ENCODE assay signal across 8 mouse cellular contexts in the genomic region with DNA sequence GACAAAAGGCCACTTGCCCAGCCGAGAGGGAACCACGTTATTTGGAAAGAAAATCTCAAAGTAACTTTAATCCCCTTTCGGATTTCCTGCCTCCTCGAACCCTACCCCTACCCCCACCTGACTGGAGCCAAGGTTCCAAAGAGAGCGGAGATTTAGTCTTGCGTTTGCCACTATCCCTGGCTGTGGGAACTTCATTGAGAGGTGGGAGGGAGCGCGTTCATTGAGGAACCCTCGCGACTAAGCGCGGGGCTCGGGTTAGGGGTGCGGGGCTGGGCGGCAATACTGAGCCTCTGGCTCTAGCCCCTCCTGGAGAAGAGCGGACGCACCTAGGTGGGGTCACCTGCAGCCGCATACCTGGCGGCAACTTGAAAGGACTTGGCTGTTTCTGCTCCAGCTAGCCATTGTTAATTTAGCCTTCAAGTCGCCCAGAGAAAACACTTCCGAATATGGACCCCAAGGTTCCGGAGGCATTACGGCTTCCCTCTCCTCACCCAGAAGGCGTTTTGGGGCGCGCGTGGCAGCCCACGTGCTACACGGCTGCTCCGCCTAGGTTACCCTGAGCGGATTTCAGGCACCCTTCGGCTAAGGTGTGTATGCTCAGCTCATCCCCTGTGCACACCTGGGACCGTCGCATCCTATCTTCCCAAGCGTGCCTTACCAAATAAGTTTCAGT. TPM values are rescaled to one million over a fixed set of nuclear protein-coding genes. Genes with fewer than 3 reads are reported as not detected.
DNase-seq lines count a peak whose midpoint lies in the region; ATAC-seq lines count a peak whose summit lies in the region.

No protein-coding gene starts in this region.

- H3K9ac ChIP-seq in kidney, embryonic 15.5 days = peak overlapping the region; percentile 52

- H3K27ac ChIP-seq in heart, embryonic 10.5 days = peak overlapping the region; percentile 95
- H3K27ac ChIP-seq in kidney, embryonic 15.5 days = peak overlapping the region; percentile 97
- peak overlapping the region; percentile 98 for H3K27ac ChIP-seq in midbrain, embryonic 10.5 days (replicated peaks)

- H3K4me3 ChIP-seq in heart, embryonic 10.5 days = peak overlapping the region; percentile 85
- H3K4me3 ChIP-seq in kidney, embryonic 15.5 days (replicated peaks) = peak overlapping the region; percentile 73
- peak overlapping the region; percentile 83 for H3K4me3 ChIP-seq in midbrain, embryonic 10.5 days

- WGBS in heart, embryonic 10.5 days = under 1% methylated on average over 35 of the region's 35 CpGs
- WGBS in kidney, embryonic 15.5 days = under 1% methylated on average over 35 of the region's 35 CpGs
- WGBS in midbrain, embryonic 10.5 days = 1% methylated on average over 35 of the region's 35 CpGs

- H3K4me2 ChIP-seq in kidney, embryonic 15.5 days = peak overlapping the region; percentile 89

- H3K4me1 ChIP-seq in heart, embryonic 10.5 days = peaks cover 41% of the 10 kb centered on the region
- peaks cover 65% of the 10 kb centered on the region for H3K4me1 ChIP-seq in kidney, embryonic 15.5 days
- H3K4me1 ChIP-seq in midbrain, embryonic 10.5 days = peaks cover 63% of the 10 kb centered on the region

- H3K9me3 ChIP-seq in heart, embryonic 10.5 days = no peaks in the 10 kb centered on the region
- no peaks in the 10 kb centered on the region for H3K9me3 ChIP-seq in kidney, embryonic 15.5 days (replicated peaks)
- no peaks in the 10 kb centered on the region for H3K9me3 ChIP-seq in midbrain, embryonic 10.5 days (replicated peaks)

- peaks cover 7% of the 10 kb centered on the region; the same call in 1 of the 2 replicates for H3K27me3 ChIP-seq in heart, embryonic 10.5 days (ENCODE audit: insufficient read depth, poor library complexity, severe bottlenecking)
- no peaks in the 10 kb centered on the region for H3K27me3 ChIP-seq in kidney, embryonic 15.5 days
- H3K27me3 ChIP-seq in midbrain, embryonic 10.5 days (ENCODE audit: low read depth, poor library complexity, severe bottlenecking) = peaks cover 56% of the 10 kb centered on the region

- 0 out of 2 replicates have a peak, but pooled peaks have one; percentile 9 for ATAC-seq in kidney, embryonic 15.5 days (replicated peaks; ENCODE audit: low FRiP score)

- peak; percentile 83 for DNase-seq in ES-CJ7 (ENCODE audit: low read depth, low spot score)
- peak; percentile 48 for DNase-seq in adrenal gland, postnatal 14 days
- DNase-seq in heart, embryonic 10.5 days (ENCODE audit: low spot score) = no peak
- DNase-seq in midbrain, embryonic 10.5 days (ENCODE audit: low spot score) = peak; percentile 73
- DNase-seq in urinary bladder, postnatal 10 days (ENCODE audit: low spot score) = no peak
- no peak for DNase-seq in spleen, postnatal 10 days (ENCODE audit: low spot score in 2 of 2)
- DNase-seq in ovary, postnatal 14 days (ENCODE audit: low spot score) = no peak

- H3K36me3 ChIP-seq in heart, embryonic 10.5 days = peaks cover 5% of the 10 kb centered on the region
- H3K36me3 ChIP-seq in kidney, embryonic 15.5 days = peaks cover 2% of the 10 kb centered on the region
- H3K36me3 ChIP-seq in midbrain, embryonic 10.5 days = peaks cover 7% of the 10 kb centered on the region

RNA-seq across cellular contexts. Expression of a gene that starts 2.5 kb away (rescaled TPM):
- total RNA-seq in adrenal gland, postnatal 14 days (2021) = 95.5 and 104 TPM in 2 replicates
- 92.1 and 96.5 TPM in 2 replicates for polyA plus RNA-seq in heart, embryonic 10.5 days (2016; fragmentation: Nextera tagmentation; extraction: Ambion mirVana)
- 229 and 245 TPM in 2 replicates for polyA plus RNA-seq in kidney, embryonic 15.5 days (2015; fragmentation: Nextera tagmentation; extraction: Ambion mirVana)
- polyA plus RNA-seq in midbrain, embryonic 10.5 days (2016; fragmentation: Nextera tagmentation; extraction: Ambion mirVana) = 238 and 258 TPM in 2 replicates

RNA-seq across cellular contexts. Expression of a gene that starts 27.3 kb away (rescaled TPM):
- total RNA-seq in adrenal gland, postnatal 14 days (2021) = 24.1 and 33.2 TPM in 2 replicates
- 23.3 and 26.0 TPM in 2 replicates for polyA plus RNA-seq in heart, embryonic 10.5 days (2016; fragmentation: Nextera tagmentation; extraction: Ambion mirVana)
- 25.8 and 27.9 TPM in 2 replicates for polyA plus RNA-seq in kidney, embryonic 15.5 days (2015; fragmentation: Nextera tagmentation; extraction: Ambion mirVana)
- polyA plus RNA-seq in midbrain, embryonic 10.5 days (2016; fragmentation: Nextera tagmentation; extraction: Ambion mirVana) = 30.7 and 34.4 TPM in 2 replicates

RNA-seq across cellular contexts. Expression of a gene that starts 45.9 kb away (rescaled TPM):
- total RNA-seq in adrenal gland, postnatal 14 days (2021) = not detected in 2 replicates
- 0.41 and 1.5 TPM in 2 replicates for polyA plus RNA-seq in heart, embryonic 10.5 days (2016; fragmentation: Nextera tagmentation; extraction: Ambion mirVana)
- 2.3 and 2.4 TPM in 2 replicates for polyA plus RNA-seq in kidney, embryonic 15.5 days (2015; fragmentation: Nextera tagmentation; extraction: Ambion mirVana)
- polyA plus RNA-seq in midbrain, embryonic 10.5 days (2016; fragmentation: Nextera tagmentation; extraction: Ambion mirVana) = 96.3 and 110 TPM in 2 replicates

Comparison
In these comparisons a context has a peak if more than half of its experiments do, and no peak if none do; other contexts are left out.
1. DNase-seq: peak in ES-CJ7 (single experiment), adrenal gland, postnatal 14 days (single experiment) and midbrain, embryonic 10.5 days (single experiment); none in heart, embryonic 10.5 days (single experiment), urinary bladder, postnatal 10 days (single experiment), spleen, postnatal 10 days (0 of 2) and ovary, postnatal 14 days (single experiment).
2. RNA of a gene that starts 45.9 kb away (polyA plus RNA-seq): 96.3 to 110 TPM in midbrain, embryonic 10.5 days; 2.3 to 2.4 TPM in kidney, embryonic 15.5 days and 0.41 to 1.5 TPM in heart, embryonic 10.5 days; every median in the first group is over 10 times any median in the second.
3. Peak in every context shown above with its lines, with median percentiles within 50 percentile points of each other: H3K27ac ChIP-seq and H3K4me3 ChIP-seq.